Comparison of ENCODE assay signal across 8 mouse cellular contexts in the genomic region with DNA sequence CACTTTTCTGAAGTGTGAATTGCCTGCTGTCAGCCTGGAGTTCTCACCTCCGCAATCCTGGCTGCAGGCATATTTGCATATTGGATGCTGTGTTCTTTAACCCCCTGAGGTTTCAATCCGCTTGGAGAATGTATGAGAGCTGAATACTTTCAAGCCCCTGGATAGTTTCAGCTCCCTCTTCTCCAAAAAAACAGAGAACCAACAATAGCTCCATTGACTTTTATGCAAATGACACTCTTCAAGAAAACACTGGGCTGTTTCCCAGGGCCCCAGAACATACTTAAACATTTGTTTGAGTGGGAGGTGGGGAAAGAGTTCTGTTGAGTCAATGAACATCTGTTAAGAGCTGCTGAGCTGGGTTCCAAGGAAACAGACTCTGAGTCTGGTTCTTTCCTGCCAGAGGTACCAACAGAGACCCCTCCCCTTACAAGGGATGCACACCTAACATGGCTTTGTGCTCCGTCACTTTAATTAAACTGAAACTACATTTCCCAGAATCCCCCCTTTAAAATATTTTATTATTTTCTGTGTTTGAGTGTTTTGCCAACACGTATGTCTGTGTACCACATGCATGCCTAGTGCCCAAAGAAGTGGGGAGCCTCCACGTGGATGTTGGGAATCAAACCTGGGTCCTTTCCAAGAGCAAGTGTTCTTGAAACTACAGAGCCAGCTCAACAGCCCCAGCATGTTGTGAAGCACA. TPM values are rescaled to one million over a fixed set of nuclear protein-coding genes. Genes with fewer than 3 reads are reported as not detected.
DNase-seq lines count a peak whose midpoint lies in the region; ATAC-seq lines count a peak whose summit lies in the region.

No protein-coding gene starts in this region.

- H3K4me2 ChIP-seq in forebrain, embryonic 12.5 days: peak overlapping the region; percentile 5; the same call in 1 of the 2 replicates
- H3K4me2 ChIP-seq in neural tube, embryonic 13.5 days: no peak overlapping the region
- no peak overlapping the region for H3K4me2 ChIP-seq in kidney, embryonic 14.5 days (replicated peaks; ENCODE audit: low read depth, low read length)

- no peak overlapping the region for H3K4me3 ChIP-seq in forebrain, embryonic 12.5 days (replicated peaks)
- H3K4me3 ChIP-seq in neural tube, embryonic 13.5 days: no peak overlapping the region
- no peak overlapping the region for H3K4me3 ChIP-seq in kidney, embryonic 14.5 days (ENCODE audit: low read length)

- peak; percentile 73 for ATAC-seq in forebrain, embryonic 12.5 days (ENCODE audit: low FRiP score)
- peak; percentile 73 for ATAC-seq in neural tube, embryonic 13.5 days (ENCODE audit: low read depth)
- no peak for ATAC-seq in megakaryocyte, adult 5-6 weeks (ENCODE audit: poor library complexity, severe bottlenecking)
- ATAC-seq in kidney, embryonic 14.5 days (ENCODE audit: low FRiP score, low TSS enrichment): no peak

- peak overlapping the region; percentile 78 for H3K27ac ChIP-seq in forebrain, embryonic 12.5 days
- peak overlapping the region; percentile 64 for H3K27ac ChIP-seq in neural tube, embryonic 13.5 days (replicated peaks)
- no peak overlapping the region for H3K27ac ChIP-seq in kidney, embryonic 14.5 days (ENCODE audit: low read depth, low read length)

- DNase-seq in layer of hippocampus, adult 11-12 months (ENCODE audit: low spot score): peak; percentile 53
- DNase-seq in layer of hippocampus, adult 9-10 months (ENCODE audit: low spot score): no peak
- DNase-seq in layer of hippocampus, adult 9-11 months: peak; percentile 63
- DNase-seq in thymus, adult 18-20 months: no peak

- peaks cover 31% of the 10 kb centered on the region for H3K4me1 ChIP-seq in forebrain, embryonic 12.5 days
- H3K4me1 ChIP-seq in neural tube, embryonic 13.5 days (replicated peaks): peaks cover 28% of the 10 kb centered on the region
- no peaks in the 10 kb centered on the region for H3K4me1 ChIP-seq in kidney, embryonic 14.5 days (ENCODE audit: control insufficient read depth, insufficient read depth, low read length)

- WGBS in forebrain, embryonic 12.5 days: 22% methylated on average over 5 of the region's 5 CpGs
- whole genome bisulfite sequencing in neural tube, embryonic 13.5 days: 24% methylated on average over 5 of the region's 5 CpGs
- WGBS in kidney, embryonic 14.5 days: 56% methylated on average over 5 of the region's 5 CpGs

- no peaks in the 10 kb centered on the region for H3K36me3 ChIP-seq in forebrain, embryonic 12.5 days (replicated peaks)
- H3K36me3 ChIP-seq in neural tube, embryonic 13.5 days: no peaks in the 10 kb centered on the region
- no peaks in the 10 kb centered on the region for H3K36me3 ChIP-seq in kidney, embryonic 14.5 days (ENCODE audit: control insufficient read depth, insufficient read depth, low read length)

- H3K9me3 ChIP-seq in forebrain, embryonic 12.5 days: no peaks in the 10 kb centered on the region
- H3K9me3 ChIP-seq in neural tube, embryonic 13.5 days: no peaks in the 10 kb centered on the region
- H3K9me3 ChIP-seq in kidney, embryonic 14.5 days (ENCODE audit: control insufficient read depth, low read length): no peaks in the 10 kb centered on the region

- no peak overlapping the region for H3K9ac ChIP-seq in forebrain, embryonic 12.5 days
- H3K9ac ChIP-seq in neural tube, embryonic 13.5 days: no peak overlapping the region
- H3K9ac ChIP-seq in kidney, embryonic 14.5 days (ENCODE audit: low read depth, low read length): no peak overlapping the region

- no peaks in the 10 kb centered on the region for H3K27me3 ChIP-seq in forebrain, embryonic 12.5 days
- no peaks in the 10 kb centered on the region for H3K27me3 ChIP-seq in neural tube, embryonic 13.5 days
- no peaks in the 10 kb centered on the region for H3K27me3 ChIP-seq in kidney, embryonic 14.5 days (ENCODE audit: control insufficient read depth, insufficient read depth, low read length)

RNA-seq across cellular contexts. Expression of gene Nudt2, which starts 5.9 kb away (rescaled TPM):
- 64.0 and 68.2 TPM in 2 replicates for polyA plus RNA-seq in forebrain, embryonic 12.5 days (2016; fragmentation: Nextera tagmentation; extraction: Ambion mirVana)
- 57.0 and 62.7 TPM in 2 replicates for polyA plus RNA-seq in neural tube, embryonic 13.5 days (2015; fragmentation: Nextera tagmentation; extraction: Ambion mirVana)
- total RNA-seq in megakaryocyte, adult 5-6 weeks (2015): 13.8 and 24.0 TPM in 2 replicates
- 19.6 and 20.9 TPM in 2 replicates for total RNA-seq in megakaryocyte, adult 5-6 weeks (2017)
- 61.5 and 75.7 TPM in 2 replicates for polyA plus RNA-seq in kidney, embryonic 14.5 days (2014; fragmentation: Nextera tagmentation; extraction: Ambion mirVana)

RNA-seq across cellular contexts. Expression of gene Kif24, which starts 6.1 kb away (rescaled TPM):
- polyA plus RNA-seq in forebrain, embryonic 12.5 days (2016; fragmentation: Nextera tagmentation; extraction: Ambion mirVana): 14.3 and 17.9 TPM in 2 replicates
- polyA plus RNA-seq in neural tube, embryonic 13.5 days (2015; fragmentation: Nextera tagmentation; extraction: Ambion mirVana): 2.3 and 2.8 TPM in 2 replicates
- total RNA-seq in megakaryocyte, adult 5-6 weeks (2015): 10.7 and 16.0 TPM in 2 replicates
- total RNA-seq in megakaryocyte, adult 5-6 weeks (2017): 7.0 and 9.7 TPM in 2 replicates
- 8.5 and 9.3 TPM in 2 replicates for polyA plus RNA-seq in kidney, embryonic 14.5 days (2014; fragmentation: Nextera tagmentation; extraction: Ambion mirVana)

RNA-seq across cellular contexts. Expression of gene AI464131, which starts 32.0 kb away (rescaled TPM):
- 6.3 and 7.8 TPM in 2 replicates for polyA plus RNA-seq in forebrain, embryonic 12.5 days (2016; fragmentation: Nextera tagmentation; extraction: Ambion mirVana)
- polyA plus RNA-seq in neural tube, embryonic 13.5 days (2015; fragmentation: Nextera tagmentation; extraction: Ambion mirVana): 5.7 and 6.5 TPM in 2 replicates
- total RNA-seq in megakaryocyte, adult 5-6 weeks (2015): 0.04 TPM in 1 of 2 replicates, not detected in the other
- 0.07 TPM in 1 of 2 replicates, not detected in the other for total RNA-seq in megakaryocyte, adult 5-6 weeks (2017)
- polyA plus RNA-seq in kidney, embryonic 14.5 days (2014; fragmentation: Nextera tagmentation; extraction: Ambion mirVana): 3.8 and 8.9 TPM in 2 replicates

RNA-seq across cellular contexts. Expression of gene 1110017D15Rik, which starts 46.3 kb away (rescaled TPM):
- 7.2 and 10.5 TPM in 2 replicates for polyA plus RNA-seq in forebrain, embryonic 12.5 days (2016; fragmentation: Nextera tagmentation; extraction: Ambion mirVana)
- 6.8 and 8.7 TPM in 2 replicates for polyA plus RNA-seq in neural tube, embryonic 13.5 days (2015; fragmentation: Nextera tagmentation; extraction: Ambion mirVana)
- total RNA-seq in megakaryocyte, adult 5-6 weeks (2015): not detected in 2 replicates
- not detected in 2 replicates for total RNA-seq in megakaryocyte, adult 5-6 weeks (2017)
- 0.93 and 1.0 TPM in 2 replicates for polyA plus RNA-seq in kidney, embryonic 14.5 days (2014; fragmentation: Nextera tagmentation; extraction: Ambion mirVana)

Comparison
In these comparisons a context has a peak if more than half of its experiments do, and no peak if none do; other contexts are left out.
1. DNase-seq: peak in layer of hippocampus, adult 11-12 months (single experiment) and layer of hippocampus, adult 9-11 months (single experiment); none in layer of hippocampus, adult 9-10 months (single experiment) and thymus, adult 18-20 months (0 of 2).
2. ATAC-seq: peak in forebrain, embryonic 12.5 days (single experiment) and neural tube, embryonic 13.5 days (single experiment); none in megakaryocyte, adult 5-6 weeks (single experiment) and kidney, embryonic 14.5 days (single experiment).